In the genomic region with DNA sequence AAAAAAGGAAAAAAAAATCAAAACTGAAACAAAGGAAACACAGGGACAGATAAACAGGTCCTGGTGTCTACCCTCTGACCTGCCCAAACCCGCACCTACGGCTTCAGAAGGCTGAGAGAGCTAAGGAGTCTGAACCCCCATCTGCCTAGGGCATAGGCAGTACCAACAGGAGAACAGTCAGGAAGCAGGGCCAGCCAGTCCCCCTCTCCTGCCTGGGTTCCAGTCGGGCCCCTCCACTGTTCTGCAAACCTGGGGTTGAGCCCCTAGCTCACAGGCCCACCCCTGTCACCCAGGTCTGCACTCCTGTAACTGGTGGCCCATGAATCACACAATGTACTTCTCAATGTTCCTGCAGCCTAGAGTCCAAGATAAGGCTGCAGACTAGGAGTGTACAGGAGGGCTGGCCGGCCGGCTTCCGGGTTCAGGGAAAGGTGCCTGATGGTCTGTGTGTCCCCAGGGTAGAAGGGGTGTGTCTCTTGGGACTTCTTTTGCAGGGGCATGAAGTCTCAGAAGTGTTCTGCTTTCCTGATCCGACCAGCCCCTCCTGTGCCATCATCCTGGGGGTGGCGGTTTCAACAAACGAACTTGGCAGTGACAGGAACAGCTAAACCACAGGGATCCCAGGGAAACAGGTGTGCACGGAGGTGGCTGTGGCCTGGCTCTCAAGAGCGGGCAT, we compare ENCODE assay signal across 7 mouse cellular contexts. TPM values are rescaled to one million over a fixed set of nuclear protein-coding genes. Genes with fewer than 3 reads are reported as not detected.
DNase-seq lines count a peak whose midpoint lies in the region; ATAC-seq lines count a peak whose summit lies in the region.

No protein-coding gene starts in this region.

- DNase-seq in liver, embryonic 11.5 days (ENCODE audit: low spot score) = no peak
- DNase-seq in liver = no peak
- DNase-seq in brain, adult 2 months (ENCODE audit: low read depth, low spot score) = peak; percentile 61
- peak; percentile 1 for DNase-seq in gastrocnemius, postnatal 10 days
- peak; percentile 70 to 75 for DNase-seq in spleen, postnatal 36 days (ENCODE audit: low spot score in 2 of 2)
- DNase-seq in midbrain, embryonic 14.5 days = no peak
- DNase-seq in embryo, embryonic 11 days = no peak

- H3K36me3 ChIP-seq in liver, embryonic 11.5 days (ENCODE audit: control insufficient read depth, insufficient read depth, low read length) = no peaks in the 10 kb centered on the region
- H3K36me3 ChIP-seq in midbrain, embryonic 14.5 days (ENCODE audit: control insufficient read depth, insufficient read depth, low read length) = no peaks in the 10 kb centered on the region

- H3K4me3 ChIP-seq in liver, embryonic 11.5 days (ENCODE audit: low read depth, low read length) = no peak overlapping the region
- no peak overlapping the region for H3K4me3 ChIP-seq in midbrain, embryonic 14.5 days (replicated peaks; ENCODE audit: low read depth, low read length)

- H3K4me1 ChIP-seq in liver, embryonic 11.5 days (replicated peaks; ENCODE audit: control insufficient read depth, insufficient read depth, low read length) = peaks cover 6% of the 10 kb centered on the region
- H3K4me1 ChIP-seq in midbrain, embryonic 14.5 days (ENCODE audit: control insufficient read depth, insufficient read depth, low read length) = 0 out of 2 replicates have a peak, but pooled peaks cover 8% of the 10 kb centered on the region

- WGBS in liver, embryonic 11.5 days = 49% methylated on average over 11 of the region's 11 CpGs
- WGBS in midbrain, embryonic 14.5 days = 78% methylated on average over 11 of the region's 11 CpGs

- no peak for ATAC-seq in liver, embryonic 11.5 days (replicated peaks; ENCODE audit: low FRiP score)
- no peak for ATAC-seq in midbrain, embryonic 14.5 days (ENCODE audit: low FRiP score, low TSS enrichment)

- H3K9ac ChIP-seq in liver, embryonic 11.5 days (ENCODE audit: low read depth, low read length) = no peak overlapping the region
- no peak overlapping the region for H3K9ac ChIP-seq in midbrain, embryonic 14.5 days (replicated peaks; ENCODE audit: low read length)

- H3K27ac ChIP-seq in liver, embryonic 11.5 days (ENCODE audit: low read depth, low read length) = no peak overlapping the region
- H3K27ac ChIP-seq in midbrain, embryonic 14.5 days (replicated peaks; ENCODE audit: low read depth, low read length) = no peak overlapping the region

- H3K9me3 ChIP-seq in liver, embryonic 11.5 days (ENCODE audit: control insufficient read depth, low read length) = no peaks in the 10 kb centered on the region
- no peaks in the 10 kb centered on the region for H3K9me3 ChIP-seq in midbrain, embryonic 14.5 days (ENCODE audit: control insufficient read depth, low read length)

- peak overlapping the region; percentile 2; the same call in 1 of the 2 replicates for H3K4me2 ChIP-seq in liver, embryonic 11.5 days
- H3K4me2 ChIP-seq in midbrain, embryonic 14.5 days (ENCODE audit: low read length) = no peak overlapping the region

- H3K27me3 ChIP-seq in liver, embryonic 11.5 days (replicated peaks; ENCODE audit: control insufficient read depth, insufficient read depth, low read length) = peaks cover 26% of the 10 kb centered on the region
- H3K27me3 ChIP-seq in midbrain, embryonic 14.5 days (ENCODE audit: control insufficient read depth, insufficient read depth, low read length) = peaks cover 17% of the 10 kb centered on the region; the same call in 1 of the 2 replicates

RNA-seq across cellular contexts. Expression of gene Coro2a, which starts 4.6 kb away (rescaled TPM):
- 4.8 and 5.7 TPM in 2 replicates for polyA plus RNA-seq in liver, embryonic 11.5 days (2014; fragmentation: Nextera tagmentation; extraction: Ambion mirVana)
- under 1 TPM; 0.40 to 0.52 TPM for total RNA-seq in gastrocnemius, postnatal 10 days (2021)
- polyA plus RNA-seq in midbrain, embryonic 14.5 days (2014; fragmentation: Nextera tagmentation; extraction: Ambion mirVana) = 5.1 and 5.4 TPM in 2 replicates

RNA-seq across cellular contexts. Expression of gene Tbc1d2, which starts 52.6 kb away (rescaled TPM):
- polyA plus RNA-seq in liver, embryonic 11.5 days (2014; fragmentation: Nextera tagmentation; extraction: Ambion mirVana) = 0.58 and 0.70 TPM in 2 replicates
- total RNA-seq in gastrocnemius, postnatal 10 days (2021) = 1 to 10 TPM; 1.6 to 1.8 TPM
- polyA plus RNA-seq in midbrain, embryonic 14.5 days (2014; fragmentation: Nextera tagmentation; extraction: Ambion mirVana) = 0.16 and 0.31 TPM in 2 replicates

Comparison
In these comparisons a context has a peak if more than half of its experiments do, and no peak if none do; other contexts are left out.
1. DNase-seq: peak in brain, adult 2 months (single experiment), gastrocnemius, postnatal 10 days (single experiment) and spleen, postnatal 36 days (2 of 2); none in liver, embryonic 11.5 days (single experiment), liver (single experiment), midbrain, embryonic 14.5 days (single experiment) and embryo, embryonic 11 days (single experiment).